Mouse (Mus musculus) CH12.LX (cell line): ENCODE data around the gene Cd96. TPM values are rescaled to one million over a fixed set of nuclear protein-coding genes. Genes with fewer than 3 reads are reported as not detected.

Experiments used
- DNase-seq: peaks from one replicate; pipeline ENCODE4 v3.0.0-alpha.2; 2013; ENCODE audit errors: extremely low read depth
- H3K27ac ChIP-seq: 2 replicates; pipeline ENCODE4 v1.5.1; 2012; ENCODE audit warnings: low read depth, mild to moderate bottlenecking, control low read depth, moderate library complexity; ENCODE audit not compliant: insufficient read depth
- H3K27me3 ChIP-seq: replicated peaks from 2 replicates; pipeline ENCODE3; 2012; ENCODE audit warnings: inconsistent platforms
- H3K36me3 ChIP-seq, 2 experiments: replicated peaks in 1 of 2; 2 replicates each; pipeline versions ENCODE3 to v1.6.1; 2012; ENCODE audit warnings: inconsistent platforms in 1 of 2, low read length in 1 of 2, mild to moderate bottlenecking in 1 of 2, mixed read lengths in 1 of 2, moderate library complexity in 1 of 2; ENCODE audit not compliant: control insufficient read depth in 1 of 2, insufficient read depth in 1 of 2
- H3K4me1 ChIP-seq, 2 experiments: 2 replicates each; pipeline ENCODE4 v1.6.1; 2012; ENCODE audit warnings: inconsistent platforms in 1 of 2, moderate library complexity in 1 of 2; ENCODE audit not compliant: insufficient read depth in 2 of 2, control insufficient read depth in 1 of 2
- H3K4me2 ChIP-seq: 2 replicates; pipeline ENCODE4 v1.6.1; 2012; ENCODE audit warnings: low read depth, mild to moderate bottlenecking, control low read depth; ENCODE audit not compliant: poor library complexity, insufficient read depth, severe bottlenecking
- H3K4me3 ChIP-seq, 3 experiments: fragments of 150-350 bp in 1 of 3; sonication (generic) in 1 of 3; replicated peaks in 1 of 3; 2 replicates each; pipeline versions ENCODE3 to v1.5.1; 2011 to 2012; ENCODE audit warnings: low read depth in 2 of 3, low read length in 2 of 3, mild to moderate bottlenecking in 2 of 3, moderate library complexity in 2 of 3, control low read depth in 1 of 3, improper control_type of control experiment in 1 of 3, inconsistent platforms in 1 of 3, mixed read lengths in 1 of 3; ENCODE audit not compliant: poor library complexity in 1 of 3
- H3K79me2 ChIP-seq: replicated peaks from 2 replicates; pipeline ENCODE4 v1.6.1; 2012; ENCODE audit warnings: mild to moderate bottlenecking, moderate library complexity; ENCODE audit not compliant: control insufficient read depth, poor library complexity, insufficient read depth, severe bottlenecking; ENCODE audit errors: extremely low read depth
- H3K9ac ChIP-seq: 2 replicates; pipeline ENCODE4 v1.6.1; 2012; ENCODE audit warnings: low read depth, mild to moderate bottlenecking, control low read depth, moderate library complexity; ENCODE audit not compliant: insufficient read depth
- H3K9me3 ChIP-seq: replicated peaks from 2 replicates; pipeline ENCODE3; 2012; ENCODE audit warnings: low read length, inconsistent platforms, mixed read lengths
- CTCF ChIP-seq, 2 experiments: IDR thresholded peaks in 1 of 2; conservative IDR thresholded peaks in 1 of 2; 2 replicates each; pipeline ENCODE4 v1.5.1; 2011 to 2012; ENCODE audit warnings: low read depth in 2 of 2, low read length in 2 of 2, improper control_type of control experiment in 1 of 2, inconsistent platforms in 1 of 2, mild to moderate bottlenecking in 1 of 2, moderate library complexity in 1 of 2
- E2F4 ChIP-seq: IDR thresholded peaks from 2 replicates; pipeline ENCODE4 v1.6.1; 2011; ENCODE audit warnings: low read depth, low read length, improper control_type of control experiment; ENCODE audit not compliant: insufficient replicate concordance
- ELF1 ChIP-seq: IDR thresholded peaks from 2 replicates; pipeline ENCODE4 v1.6.1; 2014; ENCODE audit warnings: low read depth, mild to moderate bottlenecking, inconsistent platforms, low read length, improper control_type of control experiment
- EP300 ChIP-seq: IDR thresholded peaks from 2 replicates; pipeline ENCODE4 v1.6.1; 2011; ENCODE audit warnings: low read length, improper control_type of control experiment
- HCFC1 ChIP-seq: IDR thresholded peaks from 2 replicates; pipeline ENCODE4 v1.6.1; 2012; ENCODE audit warnings: low read depth, mild to moderate bottlenecking, inconsistent platforms, low read length, improper control_type of control experiment
- JUN ChIP-seq: IDR thresholded peaks from 2 replicates; pipeline ENCODE4 v1.6.1; 2011; ENCODE audit warnings: low read depth, mild to moderate bottlenecking, low read length, improper control_type of control experiment, moderate library complexity; ENCODE audit not compliant: insufficient read depth
- KAT2A ChIP-seq: IDR thresholded peaks from 2 replicates; pipeline ENCODE4 v1.6.1; 2012; ENCODE audit warnings: low read length, improper control_type of control experiment, inconsistent platforms; ENCODE audit not compliant: insufficient replicate concordance
- MAX ChIP-seq: IDR thresholded peaks from 2 replicates; pipeline ENCODE4 v1.6.1; 2011; ENCODE audit warnings: low read length, improper control_type of control experiment
- MYC ChIP-seq: IDR thresholded peaks from 2 replicates; pipeline ENCODE4 v1.6.1; 2011; ENCODE audit warnings: low read depth, mild to moderate bottlenecking, improper control_type of control experiment, low read length
- NELFE ChIP-seq: IDR thresholded peaks from 2 replicates; pipeline ENCODE4 v1.6.1; 2011; ENCODE audit warnings: low read depth, low read length, improper control_type of control experiment
- NRF1 ChIP-seq: IDR thresholded peaks from 2 replicates; pipeline ENCODE4 v1.6.1; 2014; ENCODE audit warnings: low read depth, mild to moderate bottlenecking, inconsistent platforms, low read length, improper control_type of control experiment, moderate library complexity
- POLR2A ChIP-seq: IDR thresholded peaks from 2 replicates; pipeline ENCODE4 v1.6.1; 2011; ENCODE audit warnings: low read depth, mild to moderate bottlenecking, improper control_type of control experiment, low read length
- RAD21 ChIP-seq: IDR thresholded peaks from 2 replicates; pipeline ENCODE4 v1.6.1; 2011; ENCODE audit warnings: low read depth, mild to moderate bottlenecking, low read length, improper control_type of control experiment, moderate library complexity
- SIN3A ChIP-seq: IDR thresholded peaks from 2 replicates; pipeline ENCODE4 v1.6.1; 2012; ENCODE audit warnings: low read length, improper control_type of control experiment, inconsistent platforms
- SMC3 ChIP-seq: IDR thresholded peaks from 2 replicates; pipeline ENCODE4 v1.6.1; 2011; ENCODE audit warnings: low read depth, low read length, improper control_type of control experiment
- TCF12 ChIP-seq: IDR thresholded peaks from 2 replicates; pipeline ENCODE4 v1.6.1; 2014; ENCODE audit warnings: low read depth, mild to moderate bottlenecking, inconsistent platforms, low read length, improper control_type of control experiment
- ZC3H11A ChIP-seq: IDR thresholded peaks from 2 replicates; pipeline ENCODE4 v1.6.1; 2012; ENCODE audit warnings: low read depth, mild to moderate bottlenecking, inconsistent platforms, low read length, improper control_type of control experiment
- ZKSCAN1 ChIP-seq: IDR thresholded peaks from 2 replicates; pipeline ENCODE4 v1.6.1; 2012; ENCODE audit warnings: low read depth, inconsistent platforms, low read length, improper control_type of control experiment, borderline replicate concordance
- ZMIZ1 ChIP-seq: IDR thresholded peaks from 2 replicates; pipeline ENCODE4 v1.6.1; 2012; ENCODE audit warnings: low read depth, mild to moderate bottlenecking, inconsistent platforms, low read length, improper control_type of control experiment
- ZNF384 ChIP-seq: IDR thresholded peaks from 2 replicates; pipeline ENCODE4 v1.6.1; 2012; ENCODE audit warnings: low read depth, low read length, improper control_type of control experiment, inconsistent platforms
- dilution Hi-C: fragments of 300-500 bp; cut with MboI; formaldehyde crosslinking; loops from 2 replicates; pipeline ENCODE4 v1.14.3; 2020; ENCODE audit warnings: low sequenced_read_pairs; ENCODE audit not compliant: extremely low pct_unique_long_range_greater_than_20kb, extremely low pct_ligation_motif_present
- in situ Hi-C: fragments of 300-500 bp; cut with MboI; formaldehyde crosslinking; loops from 3 replicates; pipeline ENCODE4 v1.14.3; 2019; ENCODE audit warnings: low sequenced_read_pairs, low pct_ligation_motif_present, low pct_unique_long_range_greater_than_20kb, mixed read lengths
- polyA plus RNA-seq: library from polyadenylated mRNA; unstranded; fragments of >175 nt; gene quantifications from 2 replicates; pipeline ENCODE4 v1.2.1, GENCODE M21; 2012; ENCODE audit warnings: low read depth; ENCODE audit not compliant: insufficient read length
- total RNA-seq, 2 experiments: library from RNA; depleted of rRNA; stranded (reverse); fragments of 300-350 nt in 1 of 2; fragments of >200 nt in 1 of 2; gene quantifications; 2 replicates each; pipeline ENCODE4 v1.2.3; 2012 to 2014

Gene Cd96
- total and polyA plus RNA-seq, 3 experiments: 4.4 to 9.7 (median 5.9) TPM

DNA sequence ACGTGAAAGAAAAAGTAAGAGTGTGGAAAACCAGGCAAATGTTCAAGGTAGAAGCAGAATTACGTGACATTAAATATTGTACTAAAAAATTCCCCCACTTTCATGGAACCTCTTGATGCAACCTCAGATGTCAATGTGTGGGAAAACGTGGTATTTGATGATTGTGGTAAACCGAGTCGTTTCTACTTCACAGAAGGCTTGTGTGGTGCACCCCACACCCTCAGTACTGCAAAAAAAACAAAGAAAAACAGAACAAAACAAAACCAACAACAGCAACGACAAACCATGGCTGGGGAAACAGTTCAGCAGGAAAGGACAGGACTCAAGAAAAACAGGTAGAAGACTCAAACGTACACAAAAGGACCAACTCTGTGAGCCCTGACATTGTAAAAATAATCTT is 121.8 kb downstream of the Cd96 start:
- peaks cover 0 to 5% of the 10 kb centered on the region in 2 experiments; a peak in 1 of 4 replicates for H3K4me1 ChIP-seq
- H3K9ac ChIP-seq: no peak overlapping the region
- H3K36me3 ChIP-seq: no peaks in the 10 kb centered on the region
- no peak overlapping the region for H3K4me2 ChIP-seq
- no peaks in the 10 kb centered on the region for H3K27me3 ChIP-seq
- TF ChIP-seq CTCF (conservative IDR thresholded peaks at IDR 0.05 in 1 of 2, IDR thresholded peaks at IDR 0.05 in 1 of 2; ENCODE audit: low read depth in 2 of 2, low read length in 2 of 2) (no peak), POLR2A (no peak), ELF1 (no peak), ZKSCAN1 (no peak), TCF12 (no peak), EP300 (no peak), MAX (no peak), ZNF384 (no peak), E2F4 (no peak), ZMIZ1 (no peak), NRF1 (no peak), RAD21 (no peak)
- TF ChIP-seq, all 38 proteins: peak for 0
- Histone ChIP-seq H3K4me3 (no peak overlapping the region), H3K79me2 (no peaks in the 10 kb centered on the region), H3K27ac (no peak overlapping the region), H3K9me3 (no peaks in the 10 kb centered on the region)
- no peak for DNase-seq
- in situ Hi-C loops (loop anchor here (10.0 kb wide), 1 partner anchor 97 kb away; no protein-coding TSS in a partner anchor), dilution Hi-C loops (no loop called here)

DNA sequence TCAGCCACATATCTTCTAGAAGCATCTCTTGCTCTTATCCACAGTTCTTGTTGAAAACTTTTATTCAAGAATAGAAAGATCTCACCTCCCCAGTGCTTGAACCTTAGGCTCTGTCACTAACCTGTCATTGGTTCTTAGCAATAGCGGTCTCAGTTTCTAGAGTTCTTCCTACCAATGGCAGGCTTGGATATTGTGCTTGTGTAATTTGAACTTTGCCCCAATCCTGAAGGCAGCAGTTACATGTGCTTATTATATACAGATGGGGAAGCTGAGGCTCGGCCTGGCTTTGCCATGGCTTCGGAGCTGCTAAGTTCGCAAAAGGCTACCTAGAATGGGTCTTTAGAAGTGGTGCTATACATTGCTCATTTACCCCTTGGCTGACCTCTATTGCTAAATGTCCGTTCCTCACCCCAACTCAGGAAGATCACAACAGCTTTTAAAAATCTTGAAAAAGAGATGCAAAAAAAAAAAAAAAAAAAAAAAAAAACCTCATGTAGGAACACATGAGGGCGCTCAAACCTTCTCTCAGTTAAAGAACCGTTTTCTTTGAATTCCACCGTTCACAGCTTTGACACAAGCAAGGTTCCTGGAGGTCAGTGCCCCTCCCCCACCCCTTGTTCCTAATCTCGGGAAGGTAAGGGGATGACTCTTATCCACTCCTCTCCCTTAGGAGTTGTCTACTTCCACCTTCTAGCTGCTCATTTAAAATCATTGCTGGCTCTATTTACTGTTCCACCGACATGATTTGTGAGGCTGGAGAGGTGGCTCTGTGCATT is 129.0 kb downstream of the Cd96 start:
- H3K4me1 ChIP-seq: no peaks in the 10 kb centered on the region
- no peak overlapping the region for H3K27ac ChIP-seq
- no peaks in the 10 kb centered on the region for H3K9me3 ChIP-seq
- no peak overlapping the region for H3K9ac ChIP-seq
- DNase-seq: peak; percentile 25
- TF ChIP-seq CTCF (conservative IDR thresholded peaks at IDR 0.05 in 1 of 2, IDR thresholded peaks at IDR 0.05 in 1 of 2; ENCODE audit: low read depth in 2 of 2, low read length in 2 of 2) (peak in 1 of 2 experiments; percentile 68; a peak in 2 of 4 replicates), ZNF384 (peak; percentile 99), NELFE (no peak), JUN (no peak), ELF1 (no peak), TCF12 (no peak), ZC3H11A (no peak), E2F4 (no peak), RAD21 (peak; percentile 60), SIN3A (no peak), NRF1 (no peak), MYC (no peak), POLR2A (no peak), HCFC1 (no peak), SMC3 (peak; percentile 60), KAT2A (no peak)
- no peaks in the 10 kb centered on the region for H3K27me3 ChIP-seq
- in situ Hi-C loops (loop anchor here (10.0 kb wide), 1 partner anchor 104 kb away; no protein-coding TSS in a partner anchor), dilution Hi-C loops (no loop called here)
- no peaks in the 10 kb centered on the region for H3K79me2 ChIP-seq
- H3K4me2 ChIP-seq: no peak overlapping the region
- H3K4me3 ChIP-seq: no peak overlapping the region
- H3K36me3 ChIP-seq: no peaks in the 10 kb centered on the region
